Mouse (Mus musculus) olfactory bulb, adult 2 months (tissue): Measurements from ENCODE around the gene Dtnb.

Experiments used
- CTCF ChIP-seq: fragments of 200-500 bp; IDR thresholded peaks from 2 replicates; pipeline ENCODE4 v1.5.1; 2012; ENCODE audit warnings: low read depth, mild to moderate bottlenecking, low read length, moderate library complexity; ENCODE audit not compliant: insufficient read depth
- POLR2A ChIP-seq: fragments of 200-500 bp; IDR thresholded peaks from 2 replicates; pipeline ENCODE4 v1.6.1; 2012; ENCODE audit warnings: mild to moderate bottlenecking, low read depth, low read length, moderate library complexity; ENCODE audit not compliant: insufficient read depth

DNA sequence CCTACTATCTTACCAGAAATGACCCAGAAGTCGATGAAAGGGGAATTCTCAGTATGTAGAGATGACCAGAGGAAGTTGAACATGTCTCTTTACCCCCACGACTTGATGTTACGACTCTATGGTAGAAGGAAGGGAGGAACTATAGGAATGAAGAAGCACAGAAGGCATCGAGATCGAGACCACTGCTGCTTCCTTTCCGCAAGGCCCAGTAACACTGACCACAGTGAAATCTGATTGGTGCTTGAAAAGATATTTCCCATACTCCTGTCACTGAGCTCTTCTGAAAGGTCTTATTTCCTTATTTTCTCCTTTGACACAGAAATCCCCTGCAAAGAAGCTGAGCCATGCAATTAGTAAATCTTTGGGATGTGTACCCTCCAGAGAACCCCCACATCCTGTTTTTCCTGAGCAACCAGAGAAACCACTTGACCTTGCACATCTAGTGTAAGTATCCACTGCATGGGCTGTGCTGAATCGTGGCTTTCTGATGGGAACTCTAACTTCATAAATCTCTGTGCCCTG lies 114.3 kb downstream of the Dtnb start:
- no peak for TF ChIP-seq POLR2A
- TF ChIP-seq CTCF = no peak
